Mouse (Mus musculus) erythroblast, embryonic 14.5 days (primary cell): ENCODE data around the gene Acp6.

Experiments
- GATA1 ChIP-seq: IDR thresholded peaks from 2 replicates; pipeline ENCODE4 v1.6.1; 2012; ENCODE audit warnings: low read length, inconsistent platforms, mixed read lengths
- TAL1 ChIP-seq: IDR thresholded peaks from 3 replicates; pipeline ENCODE4 v1.6.1; 2012; ENCODE audit warnings: low read length, inconsistent platforms, mixed read lengths

GRCm38 (mm10) chr3:97178885-97179284, 20.3 kb downstream of the Acp6 start:
- TF ChIP-seq GATA1 (no peak), TAL1 (no peak)
